Mouse (Mus musculus) cortical plate, adult 2 months (tissue): ENCODE measurements around the gene Lrrc27. TPM values are rescaled to one million over a fixed set of nuclear protein-coding genes. Genes with fewer than 3 reads are reported as not detected.

Source experiments
- H3K27ac ChIP-seq: fragments of 200-500 bp; 2 replicates; pipeline ENCODE4 v1.5.1; 2012; ENCODE audit warnings: low read length, control low read depth, inconsistent platforms; ENCODE audit not compliant: insufficient read depth
- H3K4me1 ChIP-seq: fragments of 200-500 bp; 2 replicates; pipeline ENCODE4 v1.6.1; 2011; ENCODE audit warnings: low read length; ENCODE audit not compliant: control insufficient read depth, insufficient read depth
- H3K4me3 ChIP-seq: fragments of 200-500 bp; 2 replicates; pipeline ENCODE4 v1.5.1; 2011; ENCODE audit warnings: mild to moderate bottlenecking, low read length, control low read depth; ENCODE audit not compliant: insufficient read depth
- CTCF ChIP-seq: fragments of 200-500 bp; IDR thresholded peaks from 2 replicates; pipeline ENCODE4 v1.5.1; 2011; ENCODE audit warnings: mild to moderate bottlenecking, control low read depth, low read length; ENCODE audit not compliant: insufficient read depth; ENCODE audit errors: extremely low read depth
- POLR2A ChIP-seq: fragments of 200-500 bp; IDR thresholded peaks from 2 replicates; pipeline ENCODE4 v1.6.1; 2011; ENCODE audit warnings: mild to moderate bottlenecking, low read length, control low read depth; ENCODE audit not compliant: insufficient read depth; ENCODE audit errors: extremely low read depth
- polyA plus RNA-seq: library from polyadenylated mRNA; depleted of rRNA; stranded (reverse); fragments of >200 nt; gene quantifications from 2 replicates; pipeline ENCODE4 v1.2.3, GENCODE M21; 2012

Gene Lrrc27
- polyA plus RNA-seq, 1 experiment, result 11.0 TPM

GRCm38 (mm10) chr7:139187771-139188633 lies 24.8 kb upstream of the Lrrc27 start:
- Histone ChIP-seq H3K4me1 (peaks cover 7% of the 10 kb centered on the region), H3K4me3 (peak overlapping the region; percentile 74), H3K27ac (peak overlapping the region; percentile 67)
- TF ChIP-seq POLR2A, result 0 out of 2 replicates have a peak, but pooled peaks have one; percentile 20
- TF ChIP-seq CTCF, result no peak

GRCm38 (mm10) chr7:139188634-139189207 lies 24.1 kb upstream of the Lrrc27 start:
- TF ChIP-seq CTCF (no peak), POLR2A (no peak)
- peaks cover 7% of the 10 kb centered on the region for H3K4me1 ChIP-seq
- peak overlapping the region; percentile 74 for H3K4me3 ChIP-seq
- H3K27ac ChIP-seq, result no peak overlapping the region

- Histone ChIP-seq H3K27ac (no peak overlapping the region), H3K4me3 (no peak overlapping the region), H3K4me1 (peaks cover 2% of the 10 kb centered on the region)
- TF ChIP-seq POLR2A, result no peak
Observed at GRCm38 (mm10) chr7:139190616-139191015, 22.2 kb upstream of the Lrrc27 start.

DNA sequence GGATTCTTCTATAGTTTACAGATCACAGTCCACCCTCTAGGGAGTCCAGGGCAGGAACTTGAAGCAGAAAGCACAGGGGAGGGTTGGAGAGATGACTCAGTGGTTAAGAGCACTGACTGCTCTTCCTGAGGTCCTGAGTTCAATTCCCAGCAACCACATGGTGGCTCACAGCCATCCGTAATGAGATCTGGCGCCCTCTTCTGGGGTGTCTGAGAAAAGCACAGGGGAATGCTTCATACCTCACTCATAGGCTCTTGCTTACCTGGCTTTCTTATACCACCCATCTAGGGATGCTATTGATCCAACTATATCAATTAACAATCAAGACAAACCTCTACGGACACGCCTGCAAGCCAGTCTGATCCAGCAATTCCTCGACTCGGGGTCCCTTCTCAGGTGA lies 21.2 kb upstream of the Lrrc27 start:
- TF ChIP-seq POLR2A, result no peak
- 0 out of 2 replicates have a peak, but pooled peaks have one; percentile 18 for TF ChIP-seq CTCF
- peaks cover 2% of the 10 kb centered on the region for H3K4me1 ChIP-seq
- no peak overlapping the region for H3K4me3 ChIP-seq
- H3K27ac ChIP-seq, result no peak overlapping the region

- Histone ChIP-seq H3K27ac (no peak overlapping the region), H3K4me3 (no peak overlapping the region), H3K4me1 (peaks cover 2% of the 10 kb centered on the region)
- TF ChIP-seq CTCF (no peak), POLR2A (no peak)
Observed at GRCm38 (mm10) chr7:139197022-139197421, 15.8 kb upstream of the Lrrc27 start.

DNA sequence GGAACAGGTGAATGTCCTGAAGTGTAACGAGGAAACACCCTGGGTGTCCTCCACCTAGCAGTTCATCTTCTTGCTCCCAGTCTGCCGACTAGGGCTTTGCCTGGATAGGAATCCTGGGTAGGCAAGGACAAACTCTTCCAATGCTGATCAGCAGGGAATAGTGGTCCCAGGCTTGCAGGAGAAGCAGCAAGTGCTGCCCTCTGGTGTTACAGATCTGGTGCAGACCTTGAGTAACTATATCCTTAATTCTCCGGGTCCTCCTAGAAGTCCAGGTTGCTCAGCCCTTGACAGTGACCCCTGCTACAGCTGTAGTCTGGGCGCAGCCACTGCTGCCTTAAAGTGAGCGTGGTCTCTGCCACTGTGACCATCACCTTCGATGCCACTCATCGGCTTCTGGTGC lies 12.7 kb upstream of the Lrrc27 start:
- no peak for TF ChIP-seq POLR2A
- TF ChIP-seq CTCF, result peak; percentile 91
- Histone ChIP-seq H3K4me3 (no peak overlapping the region), H3K4me1 (no peaks in the 10 kb centered on the region), H3K27ac (no peak overlapping the region)

- TF ChIP-seq POLR2A, result no peak
- no peak for TF ChIP-seq CTCF
- Histone ChIP-seq H3K4me3 (no peak overlapping the region), H3K4me1 (no peaks in the 10 kb centered on the region), H3K27ac (no peak overlapping the region)
Observed at GRCm38 (mm10) chr7:139201209-139201608, 11.6 kb upstream of the Lrrc27 start.

DNA sequence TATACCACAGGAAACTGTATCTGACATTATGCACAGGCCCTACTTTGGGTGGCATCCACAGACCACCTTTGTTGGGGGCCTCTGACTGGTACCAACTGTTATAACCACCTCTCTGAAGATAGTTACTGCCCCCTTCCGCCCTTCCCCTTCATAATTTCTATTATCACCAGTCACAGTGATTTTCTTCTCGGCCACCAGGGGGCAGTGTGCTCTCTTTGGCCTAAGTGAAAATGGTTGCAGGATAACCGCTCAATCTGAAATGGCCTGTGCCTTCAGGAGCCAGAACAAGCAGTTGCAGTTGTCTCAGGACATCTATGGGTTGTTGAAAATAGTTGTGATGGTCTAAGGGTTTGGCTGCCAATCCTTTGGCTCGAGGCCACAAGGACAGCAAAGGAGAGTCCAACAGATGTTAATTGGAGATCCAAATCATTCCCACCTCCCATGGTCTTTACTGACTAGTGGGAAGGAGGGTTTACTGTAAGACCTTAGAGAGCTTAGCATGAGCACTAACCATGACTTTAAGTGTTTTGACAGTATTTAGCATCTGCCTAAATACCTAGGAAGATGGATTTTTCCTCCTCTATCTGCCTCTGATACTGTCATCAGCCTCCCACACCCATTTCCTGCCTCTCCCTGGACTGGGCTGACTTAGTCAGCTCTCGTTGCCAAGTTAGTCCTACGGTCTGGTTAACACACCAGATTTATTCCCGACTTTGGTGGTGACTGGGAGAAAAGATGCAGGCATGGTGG lies 4.6 kb upstream of the Lrrc27 start:
- Histone ChIP-seq H3K27ac (no peak overlapping the region), H3K4me3 (no peak overlapping the region), H3K4me1 (no peaks in the 10 kb centered on the region)
- TF ChIP-seq POLR2A (no peak), CTCF (peak; percentile 81)

GRCm38 (mm10) chr7:139208773-139209095 lies 4.1 kb upstream of the Lrrc27 start:
- H3K27ac ChIP-seq, result no peak overlapping the region
- no peak for TF ChIP-seq CTCF
- TF ChIP-seq POLR2A, result no peak
- H3K4me1 ChIP-seq, result no peaks in the 10 kb centered on the region
- no peak overlapping the region for H3K4me3 ChIP-seq
